Mouse (Mus musculus): ENCODE measurements around the gene Rela.

- no peak for TF ChIP-seq FOSL1 (IDR thresholded peaks at IDR 0.05; ENCODE audit: insufficient read depth, low read length, poor library complexity, severe bottlenecking)
- TF ChIP-seq CTCF (IDR thresholded peaks at IDR 0.05; ENCODE audit: control insufficient read depth, insufficient read depth, insufficient read length): no peak
- TF ChIP-seq USF1 (IDR thresholded peaks at IDR 0.05; ENCODE audit: low read depth): no peak
- no peak for TF ChIP-seq MYOD1 (IDR thresholded peaks at IDR 0.05; ENCODE audit: control insufficient read depth, insufficient read length, low read depth)
- no peak for TF ChIP-seq CEBPB (IDR thresholded peaks at IDR 0.05; ENCODE audit: low read depth)
- no peak for TF ChIP-seq MAX (IDR thresholded peaks at IDR 0.05)
- TF ChIP-seq MYOG (IDR thresholded peaks at IDR 0.05; ENCODE audit: control insufficient read depth, extremely low read depth, insufficient read length): no peak
These were observed 35.3 kb upstream of the Rela start, which contains the start of gene Rnaseh2c for GRCm38 (mm10) chr19:5601752-5602541.
